Mouse (Mus musculus): ENCODE data around the gene Olfr533.
"Not testable (repeated sequence)": the region's sequence is repeated elsewhere in the genome, so short reads cannot be mapped to it uniquely, and the experiment has no call there.

Olfr533 gene

GRCm38 (mm10) chr7:140463070-140463469 is at the start of gene Olfr533:
Olfr533 (plus strand) TSS chr7:140463370.
- DNase-seq (ENCODE audit: low spot score), result not testable (repeated sequence)

- DNase-seq (ENCODE audit: low spot score), result no peak
Observed at GRCm38 (mm10) chr7:140421539-140421938, 41.6 kb upstream of the Olfr533 start, which contains the start of gene Olfr532. Olfr532 (minus strand) TSS chr7:140421639.

- no peak for DNase-seq (ENCODE audit: low spot score)
Observed at GRCm38 (mm10) chr7:140443141-140443540, 20.0 kb upstream of the Olfr533 start.

- DNase-seq (ENCODE audit: low spot score), result no peak
Observed at GRCm38 (mm10) chr7:140477886-140478285, 14.7 kb downstream of the Olfr533 start.

- DNase-seq (ENCODE audit: low spot score), result peak; percentile 78
Observed at GRCm38 (mm10) chr7:140478733-140479132, 15.6 kb downstream of the Olfr533 start.

- no peak for DNase-seq (ENCODE audit: low spot score)
Observed at GRCm38 (mm10) chr7:140483916-140484315, 20.7 kb downstream of the Olfr533 start, which contains the start of gene Olfr535. Olfr535 (plus strand) TSS chr7:140484216.

- DNase-seq (ENCODE audit: low spot score), result peak; percentile 10
Observed at GRCm38 (mm10) chr7:140488981-140489380, 25.8 kb downstream of the Olfr533 start.

GRCm38 (mm10) chr7:140494231-140494630 is 31.1 kb downstream of the Olfr533 start:
- DNase-seq (ENCODE audit: low spot score), result no peak

GRCm38 (mm10) chr7:140494702-140495101 is 31.5 kb downstream of the Olfr533 start:
- DNase-seq (ENCODE audit: low spot score), result no peak

GRCm38 (mm10) chr7:140507346-140508021 is 44.3 kb downstream of the Olfr533 start, which contains the start of gene Olfr536:
Olfr536 (minus strand) TSS chr7:140507396.
- DNase-seq (ENCODE audit: low spot score), result peak; percentile 45

Data from layer of hippocampus, adult 11-12 months (tissue).